Mouse (Mus musculus) erythroblast, embryonic 14.5 days (primary cell): ENCODE results near the gene Wnt3a.

Source experiments
- GATA1 ChIP-seq: IDR thresholded peaks from 2 replicates; pipeline ENCODE4 v1.6.1; 2012; ENCODE audit warnings: low read length, inconsistent platforms, mixed read lengths
- TAL1 ChIP-seq: IDR thresholded peaks from 3 replicates; pipeline ENCODE4 v1.6.1; 2012; ENCODE audit warnings: low read length, inconsistent platforms, mixed read lengths

DNA sequence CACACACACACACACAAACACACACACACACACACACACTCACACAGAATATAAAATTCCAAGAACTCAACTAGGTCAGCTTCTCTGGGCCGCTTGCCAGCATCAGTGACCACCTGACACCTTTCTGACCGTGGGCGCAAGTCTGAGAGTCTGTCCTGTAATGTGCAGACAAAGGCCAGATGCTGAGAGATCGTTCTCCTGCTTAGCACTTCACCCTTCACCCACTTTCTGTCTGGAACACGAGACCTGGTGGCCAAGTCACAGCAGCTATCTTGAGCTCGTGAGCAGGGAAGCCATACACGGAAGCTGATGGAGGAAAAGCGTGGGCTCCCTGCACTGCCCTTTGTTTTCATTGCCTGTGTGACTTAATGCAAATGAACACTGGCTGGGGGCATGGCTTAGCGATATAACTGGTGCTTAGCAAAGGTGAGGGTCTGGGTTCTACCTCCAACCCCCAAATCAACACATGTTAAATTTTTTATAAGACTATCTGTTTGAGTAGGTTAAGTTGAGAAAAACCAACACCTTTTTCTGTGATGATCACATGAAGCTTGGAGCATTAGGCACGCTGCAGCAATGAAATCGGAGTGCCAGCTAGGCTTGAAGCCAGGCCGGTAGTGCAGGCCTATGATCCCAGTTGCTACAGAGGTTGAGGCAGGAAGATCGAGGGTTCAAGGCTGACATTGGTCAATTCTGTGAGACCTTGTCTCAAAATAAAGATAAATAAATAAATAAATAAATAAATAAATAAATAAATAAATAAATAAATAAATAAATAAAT, 47.6 kb upstream of the Wnt3a start:
- TF ChIP-seq GATA1 (no peak), TAL1 (no peak)
